Mouse (Mus musculus) testis, adult 2 months (tissue): ENCODE measurements at regions not wholly inside any gene's neighbourhood (a gene's known extent, or its start where the extent isn't known, plus 50 kb on each side); places are given as distances from the start of the nearest gene placed in this dataset.
"Not testable (repeated sequence)": the region's sequence is repeated elsewhere in the genome, so short reads cannot be mapped to it uniquely, and the experiment has no call there.

Experiments
- H3K27ac ChIP-seq: fragments of 200-500 bp; 2 replicates; pipeline ENCODE4 v1.5.1; 2012; ENCODE audit warnings: low read depth, low read length; ENCODE audit not compliant: control insufficient read depth, insufficient read depth
- H3K27me3 ChIP-seq: fragments of 200-500 bp; 2 replicates; pipeline ENCODE4 v1.6.1; 2012; ENCODE audit warnings: mild to moderate bottlenecking, low read length, moderate library complexity; ENCODE audit not compliant: control insufficient read depth, insufficient read depth
- H3K36me3 ChIP-seq: fragments of 200-500 bp; 2 replicates; pipeline ENCODE4 v1.6.1; 2012; ENCODE audit warnings: mild to moderate bottlenecking, low read length; ENCODE audit not compliant: control insufficient read depth, insufficient read depth
- H3K4me1 ChIP-seq: fragments of 200-500 bp; 2 replicates; pipeline ENCODE4 v1.6.1; 2012; ENCODE audit warnings: low read length; ENCODE audit not compliant: control insufficient read depth, insufficient read depth
- H3K4me3 ChIP-seq: fragments of 200-500 bp; 2 replicates; pipeline ENCODE4 v1.5.1; 2012; ENCODE audit warnings: low read depth, mild to moderate bottlenecking, low read length, moderate library complexity, mixed read lengths; ENCODE audit not compliant: control insufficient read depth
- CTCF ChIP-seq: fragments of 200-500 bp; IDR thresholded peaks from 2 replicates; pipeline ENCODE4 v1.5.1; 2012; ENCODE audit warnings: low read depth, mild to moderate bottlenecking, inconsistent platforms, low read length, moderate library complexity; ENCODE audit not compliant: control insufficient read depth, insufficient read depth, insufficient replicate concordance
- POLR2A ChIP-seq: fragments of 200-500 bp; IDR thresholded peaks from 2 replicates; pipeline ENCODE4 v1.6.1; 2012; ENCODE audit warnings: low read depth, mild to moderate bottlenecking, inconsistent platforms, low read length, moderate library complexity; ENCODE audit not compliant: control insufficient read depth

DNA sequence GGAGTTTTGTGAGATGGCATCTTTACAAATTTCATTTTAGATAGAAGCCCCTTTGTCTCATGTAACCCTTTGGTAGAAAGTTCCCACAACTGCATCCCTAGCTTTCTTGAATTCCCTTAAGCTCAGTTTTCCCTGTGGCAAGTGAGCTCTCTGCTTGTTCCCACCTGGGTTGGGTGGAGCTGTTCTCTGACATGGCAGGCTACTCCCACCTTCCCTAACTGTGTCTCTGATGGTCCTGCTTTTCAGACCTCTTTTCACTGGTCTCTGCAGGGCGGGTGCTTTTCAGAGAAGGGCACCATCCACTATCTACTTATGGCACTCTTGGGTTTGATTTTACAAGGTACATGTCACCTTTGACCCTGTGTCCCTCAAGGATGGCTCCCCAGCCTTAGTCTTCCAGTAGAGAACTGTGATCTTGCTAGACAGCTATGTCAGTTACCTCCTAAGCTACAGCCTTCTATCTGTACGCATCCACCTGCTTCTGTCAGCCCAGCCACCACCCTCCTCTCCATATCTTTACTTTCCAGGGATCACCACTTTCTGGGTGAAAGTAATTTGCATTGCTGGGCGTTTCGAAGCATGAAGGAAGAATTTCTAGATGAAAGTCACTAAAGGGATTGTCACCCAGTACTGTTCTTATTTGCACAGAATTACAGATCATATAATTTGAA is 302.1 kb upstream of the Tbl1xr1 start:
- Histone ChIP-seq H3K36me3 (no peaks in the 10 kb centered on the region), H3K27me3 (no peaks in the 10 kb centered on the region), H3K4me3 (no peak overlapping the region), H3K4me1 (no peaks in the 10 kb centered on the region), H3K27ac (no peak overlapping the region)
- no peak for TF ChIP-seq POLR2A
- no peak for TF ChIP-seq CTCF

DNA sequence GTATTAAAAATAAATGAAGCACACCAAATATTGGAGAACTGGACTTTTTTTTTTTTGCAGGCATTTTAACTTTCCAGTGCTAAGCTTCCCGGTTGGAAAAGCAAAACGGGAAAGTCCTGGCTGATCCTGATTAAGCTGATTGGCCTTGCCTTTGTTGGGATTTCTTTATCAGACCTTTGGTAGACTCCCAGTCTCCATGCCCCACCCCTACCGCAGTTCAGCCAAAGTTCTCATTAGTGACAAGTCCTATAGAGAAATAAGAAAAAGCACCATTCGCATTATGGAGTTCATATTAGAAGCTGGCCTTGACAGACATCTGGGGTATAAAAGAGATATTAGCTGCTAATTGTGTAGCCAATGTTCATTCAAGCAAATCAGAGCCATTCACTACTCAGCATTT is 297.7 kb upstream of the Tbl1xr1 start:
- Histone ChIP-seq H3K27ac (no peak overlapping the region), H3K4me3 (no peak overlapping the region), H3K27me3 (no peaks in the 10 kb centered on the region), H3K36me3 (no peaks in the 10 kb centered on the region), H3K4me1 (no peaks in the 10 kb centered on the region)
- TF ChIP-seq POLR2A (no peak), CTCF (no peak)

DNA sequence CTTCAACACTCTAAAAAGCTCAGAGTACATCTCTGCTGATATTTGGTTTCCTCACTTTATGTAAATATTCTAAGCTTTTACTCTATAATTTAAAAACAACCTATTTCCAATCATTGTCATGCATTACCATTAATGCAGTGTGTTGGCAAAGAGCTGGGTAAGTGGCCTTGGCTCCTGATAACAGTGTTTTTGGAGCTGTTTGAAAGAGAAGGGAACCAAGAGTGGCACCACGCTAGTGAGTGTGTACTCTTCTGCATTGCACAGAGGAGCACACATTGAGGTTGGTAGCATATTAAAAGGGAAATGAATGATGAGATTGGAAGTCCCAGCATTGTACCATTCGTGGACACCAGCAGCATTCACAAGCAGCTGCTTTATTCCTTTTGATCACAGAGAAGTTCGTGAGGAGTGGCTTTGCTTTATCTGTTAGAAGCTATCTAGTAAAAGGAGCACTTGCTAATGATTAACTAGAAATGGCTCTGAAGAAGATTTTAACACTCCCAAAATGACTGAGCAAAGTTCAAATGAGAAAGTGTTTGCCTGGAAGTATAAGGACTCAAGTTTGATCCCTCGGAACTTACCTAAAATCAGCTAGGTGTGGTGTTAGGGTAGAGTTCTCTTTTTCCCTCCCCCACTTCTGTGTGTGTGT is 284.3 kb upstream of the Tbl1xr1 start:
- Histone ChIP-seq H3K36me3 (no peaks in the 10 kb centered on the region), H3K27ac (no peak overlapping the region), H3K4me3 (no peak overlapping the region), H3K4me1 (no peaks in the 10 kb centered on the region), H3K27me3 (no peaks in the 10 kb centered on the region)
- TF ChIP-seq POLR2A (no peak), CTCF (no peak)

DNA sequence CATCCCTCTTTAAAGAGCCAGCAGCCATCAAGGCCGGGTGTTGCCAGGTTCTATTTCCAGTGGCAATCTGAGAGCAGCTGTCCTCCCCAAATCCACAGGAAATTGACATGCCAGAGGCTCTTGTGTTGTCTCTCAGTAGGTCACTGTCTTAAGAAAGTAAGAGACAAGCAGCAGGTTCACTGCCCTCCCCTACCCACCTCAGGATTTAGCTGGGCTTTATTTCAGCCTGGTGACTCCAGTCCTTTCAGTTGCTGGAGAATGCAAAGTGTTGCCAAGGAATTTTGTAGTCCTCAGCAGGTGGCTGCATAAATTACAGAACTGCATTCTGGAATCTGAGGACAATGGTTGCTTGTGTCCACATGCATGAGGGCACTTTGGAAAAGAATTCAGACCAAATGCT is 278.3 kb upstream of the Tbl1xr1 start:
- H3K4me1 ChIP-seq = no peaks in the 10 kb centered on the region
- H3K27me3 ChIP-seq = no peaks in the 10 kb centered on the region
- TF ChIP-seq CTCF = no peak
- no peak for TF ChIP-seq POLR2A
- H3K36me3 ChIP-seq = no peaks in the 10 kb centered on the region
- no peak overlapping the region for H3K27ac ChIP-seq
- no peak overlapping the region for H3K4me3 ChIP-seq

DNA sequence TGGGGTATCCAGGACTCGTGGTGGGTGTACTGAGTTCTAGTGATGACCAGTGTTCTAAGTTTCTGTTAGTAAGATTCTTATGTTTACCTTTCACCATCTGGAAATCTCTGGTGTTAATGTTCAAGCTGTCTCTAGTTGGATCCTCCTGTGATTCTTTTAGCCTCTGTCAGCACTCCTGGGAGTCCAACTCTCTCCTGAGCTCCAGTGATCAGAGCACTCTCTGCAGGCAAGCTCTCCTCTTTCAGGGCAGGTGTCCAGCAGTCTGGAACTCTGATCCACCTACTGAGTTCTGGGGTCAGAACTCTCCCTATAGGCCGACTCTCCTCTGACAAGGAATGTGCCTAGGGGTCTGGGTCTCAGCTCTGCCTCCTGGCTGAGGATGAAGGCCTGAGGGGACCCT is 272.6 kb upstream of the Tbl1xr1 start:
- not testable (repeated sequence) for H3K27ac ChIP-seq, H3K4me3 ChIP-seq, H3K36me3 ChIP-seq, H3K4me1 ChIP-seq, H3K27me3 ChIP-seq

DNA sequence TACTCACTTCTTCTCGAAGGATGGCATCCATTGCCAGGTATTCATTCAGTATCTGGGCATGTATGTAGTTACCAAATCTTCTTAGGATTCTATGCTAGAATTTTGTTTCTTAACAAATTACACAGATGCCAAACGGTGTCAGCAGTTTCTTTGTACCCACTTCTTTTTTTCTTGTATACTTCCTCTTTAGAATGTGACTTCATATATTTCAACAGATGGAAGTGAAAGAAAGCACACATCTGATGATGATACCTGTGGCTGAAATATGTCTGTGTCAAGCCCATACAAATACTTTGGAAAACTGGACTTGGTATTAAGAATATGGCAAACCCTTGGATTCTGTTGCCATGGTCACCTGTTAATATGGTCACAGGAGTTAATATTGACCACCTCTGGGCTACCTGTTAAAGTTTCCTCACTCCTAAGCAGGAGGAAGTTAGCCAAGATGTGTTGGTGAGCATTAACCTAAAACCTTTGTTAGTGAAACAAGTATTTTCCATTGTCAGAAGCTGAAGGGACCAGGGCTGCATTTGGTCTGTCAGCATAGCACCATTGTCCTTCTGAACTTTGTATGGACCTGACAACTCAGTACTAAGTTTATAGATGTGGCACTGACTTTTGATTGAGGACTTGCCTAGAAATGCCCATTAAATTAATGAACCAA is 269.8 kb upstream of the Tbl1xr1 start:
- H3K27ac ChIP-seq = no peak overlapping the region

DNA sequence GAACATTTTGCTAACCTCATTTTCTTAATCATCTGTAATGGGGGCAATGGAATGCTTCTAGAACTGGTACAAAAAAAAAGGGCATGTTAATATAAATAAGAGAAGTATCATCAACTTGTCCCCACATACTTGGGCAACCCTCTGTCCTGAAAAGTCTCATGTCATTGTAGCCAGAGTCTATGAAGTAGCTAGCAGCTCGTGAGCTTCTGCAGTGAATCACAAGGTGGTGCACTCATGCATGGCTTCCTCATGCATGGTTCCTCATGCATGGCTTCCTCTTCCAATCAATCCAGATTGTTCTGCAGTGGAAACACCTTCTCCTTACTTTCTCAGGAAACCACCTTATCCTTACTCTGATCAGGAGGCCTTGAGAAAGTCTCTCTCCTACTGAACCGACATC is 267.9 kb upstream of the Tbl1xr1 start:
- no peaks in the 10 kb centered on the region for H3K36me3 ChIP-seq
- H3K27me3 ChIP-seq = no peaks in the 10 kb centered on the region
- H3K4me1 ChIP-seq = no peaks in the 10 kb centered on the region
- H3K4me3 ChIP-seq = no peak overlapping the region
- TF ChIP-seq POLR2A = no peak
- TF ChIP-seq CTCF = no peak
- no peak overlapping the region for H3K27ac ChIP-seq

More for the DNA sequence above, 269.8 kb upstream of the Tbl1xr1 start:
- no peak overlapping the region for H3K4me3 ChIP-seq
- H3K27me3 ChIP-seq = no peaks in the 10 kb centered on the region
- H3K4me1 ChIP-seq = no peaks in the 10 kb centered on the region
- TF ChIP-seq CTCF (no peak), POLR2A (no peak)
- no peaks in the 10 kb centered on the region for H3K36me3 ChIP-seq
